Mouse (Mus musculus) forebrain, embryonic 11.5 days (tissue): ENCODE results near the gene A630095N17Rik. TPM values are rescaled to one million over a fixed set of nuclear protein-coding genes. Genes with fewer than 3 reads are reported as not detected.
A peak's percentile ranks its signal among the peaks of the same experiment; 100 is the strongest.

Experiments used
- ATAC-seq: fragments of 200-750 bp; cut with Nextera tagmentation; replicated peaks from 2 replicates; pipeline ENCODE4 v1.8.0; 2017; ENCODE audit warnings: moderate TSS enrichment; ENCODE audit not compliant: low FRiP score
- DNase-seq: peaks from one replicate; pipeline ENCODE4 v3.0.0-alpha.2; 2017; ENCODE audit warnings: low spot score
- H3K27ac ChIP-seq: fragments of 300-500 bp; sonication (generic); 2 replicates; pipeline ENCODE4 v1.5.1; 2014; ENCODE audit warnings: low read depth, low read length
- H3K27me3 ChIP-seq: fragments of 300-500 bp; sonication (generic); 2 replicates; pipeline ENCODE4 v1.6.1; 2014; ENCODE audit warnings: mild to moderate bottlenecking, low read length, mixed read lengths; ENCODE audit not compliant: control insufficient read depth, insufficient read depth
- H3K36me3 ChIP-seq: fragments of 300-500 bp; sonication (generic); 2 replicates; pipeline ENCODE4 v1.6.1; 2014; ENCODE audit warnings: mild to moderate bottlenecking, low read length, moderate library complexity, mixed read lengths; ENCODE audit not compliant: control insufficient read depth, insufficient read depth
- H3K4me1 ChIP-seq: fragments of 300-500 bp; sonication (generic); replicated peaks from 2 replicates; pipeline ENCODE4 v1.6.1; 2014; ENCODE audit warnings: low read length, mixed read lengths; ENCODE audit not compliant: control insufficient read depth, insufficient read depth
- H3K4me2 ChIP-seq: fragments of 300-500 bp; sonication (generic); 2 replicates; pipeline ENCODE4 v1.6.1; 2014; ENCODE audit warnings: low read depth, mild to moderate bottlenecking, low read length, moderate library complexity, mixed read lengths; ENCODE audit not compliant: severe bottlenecking
- H3K4me3 ChIP-seq: fragments of 300-500 bp; sonication (generic); 2 replicates; pipeline ENCODE4 v1.5.1; 2014; ENCODE audit warnings: low read depth, low read length
- H3K9ac ChIP-seq: fragments of 300-500 bp; sonication (generic); 2 replicates; pipeline ENCODE4 v1.6.1; 2014; ENCODE audit warnings: low read length
- H3K9me3 ChIP-seq: fragments of 300-500 bp; sonication (generic); 2 replicates; pipeline ENCODE4 v1.6.1; 2016; ENCODE audit warnings: low read length, mixed read lengths; ENCODE audit not compliant: control insufficient read depth
- WGBS: fragments of 180-500 bp; shearing (Covaris S2); extraction: QIAGEN DNeasy Blood & Tissue Kit; methylation state at CpG from one replicate; pipeline ENCODE4 v1.1.7; 2014; 5-methylcytosine and 5-hydroxymethylcytosine counted together
- microRNA-seq: library from miRNA; unstranded; fragments of <30 nt; microRNA quantifications from one replicate; pipeline ENCODE4, GENCODE M21; 2016; ENCODE audit not compliant: insufficient number of aligned reads
- polyA plus RNA-seq: library from polyadenylated mRNA; unstranded; fragments of >200 nt; fragmentation: Nextera tagmentation; extraction: Ambion mirVana; gene quantifications from 2 replicates; pipeline ENCODE4 v1.2.1, GENCODE M21; 2014

Gene A630095N17Rik
- polyA plus RNA-seq, 1 experiment from 2014 or later: not detected

DNA sequence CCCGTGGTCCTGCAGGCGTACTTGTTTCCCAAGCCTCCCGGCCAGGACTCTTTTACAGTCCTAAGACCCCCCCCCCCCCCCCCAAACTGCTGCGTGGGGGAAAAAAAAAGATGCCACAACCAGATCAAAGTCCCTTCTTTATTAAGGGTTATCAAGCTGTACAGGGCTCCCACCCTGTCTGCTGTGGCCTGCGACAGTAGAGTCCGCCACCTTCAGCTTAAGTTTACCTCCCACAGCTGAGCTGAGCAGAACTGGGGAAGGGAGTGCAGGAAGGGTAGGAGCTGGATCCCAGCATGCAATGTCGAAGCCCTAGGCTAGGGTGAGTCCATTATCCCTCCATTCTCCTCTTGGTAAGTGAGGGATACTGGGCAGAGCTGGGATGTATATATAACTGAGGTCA is 51.2 kb downstream of the A630095N17Rik start:
- H3K9me3 ChIP-seq: no peaks in the 10 kb centered on the region
- ATAC-seq (no peak), DNase-seq (no peak)
- peak overlapping the region; percentile 56; the same call in 1 of the 2 replicates for H3K4me3 ChIP-seq
- peak overlapping the region; percentile 98 for H3K4me2 ChIP-seq
- H3K27ac ChIP-seq: no peak overlapping the region
- 35% methylated on average over 7 of the region's 7 CpGs for WGBS
- peak overlapping the region; percentile 12; the same call in 1 of the 2 replicates for H3K9ac ChIP-seq
- H3K27me3 ChIP-seq: no peaks in the 10 kb centered on the region
- H3K36me3 ChIP-seq: no peaks in the 10 kb centered on the region; the same call in 1 of the 2 replicates
- peaks cover 8% of the 10 kb centered on the region; the same call in 1 of the 2 replicates for H3K4me1 ChIP-seq

DNA sequence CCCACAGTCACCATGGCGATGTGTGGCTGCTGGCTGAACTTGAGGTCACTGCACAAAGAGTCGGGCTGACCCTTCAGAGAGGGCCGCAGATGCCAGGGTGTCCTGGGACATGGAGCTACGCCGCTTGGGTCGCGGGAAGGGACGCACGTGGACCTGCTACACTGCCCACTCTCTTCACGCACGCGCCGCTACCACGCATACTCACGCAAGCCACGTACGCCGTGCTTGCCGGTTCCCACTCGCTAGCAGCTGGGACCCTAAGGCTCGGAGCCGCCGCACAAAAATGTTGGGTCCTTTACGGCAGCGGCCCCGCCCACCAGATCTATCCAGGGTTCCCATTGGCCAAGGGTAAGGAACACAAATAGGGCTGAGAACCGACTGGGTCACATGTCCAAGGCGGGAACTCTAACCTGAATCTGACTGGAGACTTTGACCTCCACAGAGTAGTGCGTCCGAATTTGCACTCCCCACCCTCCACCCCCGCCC is 51.8 kb downstream of the A630095N17Rik start, which contains the start of gene Abcb6:
Gene Abcb6, minus strand, starts transcription at position 288 of the 486 bp plus-strand sequence.
- no peaks in the 10 kb centered on the region for H3K9me3 ChIP-seq
- no peaks in the 10 kb centered on the region; the same call in 1 of the 2 replicates for H3K36me3 ChIP-seq
- peaks cover 8% of the 10 kb centered on the region; the same call in 1 of the 2 replicates for H3K4me1 ChIP-seq

DNA sequence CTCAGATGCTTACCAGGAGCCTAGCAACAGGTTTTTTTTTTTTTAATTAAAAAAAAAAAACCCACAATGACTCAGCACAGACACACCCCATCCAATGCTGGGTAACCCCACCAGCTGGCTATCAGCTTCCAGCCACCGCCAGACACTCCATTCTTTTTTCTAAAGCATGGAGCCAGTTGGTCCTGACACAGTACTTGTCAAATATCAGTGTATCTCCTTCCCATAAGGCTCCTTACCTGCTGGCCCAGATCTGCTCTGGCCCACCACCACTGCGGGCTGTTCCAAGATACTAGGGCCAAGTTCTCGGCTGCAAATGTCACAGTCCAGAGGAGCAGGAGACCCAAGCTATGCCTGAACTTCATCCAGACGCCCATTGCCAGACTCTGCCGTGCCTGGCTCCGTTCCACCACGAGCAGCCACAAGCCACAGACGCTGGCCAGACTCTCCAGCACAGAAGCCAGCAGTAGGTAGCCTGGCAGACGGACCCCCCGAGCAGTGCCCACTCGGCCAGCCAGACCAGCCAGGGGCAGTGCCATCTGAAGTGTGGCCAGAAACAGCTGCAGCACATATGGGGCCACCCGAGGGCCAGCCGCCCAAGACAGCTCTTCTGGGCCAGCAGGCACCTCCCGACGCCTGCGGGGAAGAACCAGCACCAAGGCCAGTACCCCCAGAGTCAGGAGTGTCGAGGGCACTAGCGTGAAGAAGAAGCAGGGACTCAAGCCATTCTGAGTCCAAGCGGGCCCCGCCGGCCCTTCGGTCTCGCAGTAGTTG is 52.4 kb downstream of the A630095N17Rik start:
- DNase-seq (no peak), ATAC-seq (no peak; the same call in none of the 2 replicates)
- peak overlapping the region; percentile 56 for H3K4me3 ChIP-seq
- H3K9ac ChIP-seq: peak overlapping the region; percentile 68
- peaks cover 8% of the 10 kb centered on the region; the same call in 1 of the 2 replicates for H3K4me1 ChIP-seq
- H3K27ac ChIP-seq: peak overlapping the region; percentile 12; the same call in 1 of the 2 replicates
- H3K36me3 ChIP-seq: no peaks in the 10 kb centered on the region; the same call in 1 of the 2 replicates
- 14% methylated on average over 23 of the region's 23 CpGs for WGBS
- H3K4me2 ChIP-seq: peak overlapping the region; percentile 98
- H3K27me3 ChIP-seq: no peaks in the 10 kb centered on the region
- no peaks in the 10 kb centered on the region for H3K9me3 ChIP-seq

More for the DNA sequence above, 51.8 kb downstream of the A630095N17Rik start, which contains the start of gene Abcb6:
- Histone ChIP-seq H3K4me3 (peak within 1 kb of the TSS; percentile 56), H3K27me3 (no peaks in the 10 kb centered on the region), H3K9ac (peak within 1 kb of the TSS; percentile 68), H3K4me2 (peak within 1 kb of the TSS; percentile 98), H3K27ac (peak within 1 kb of the TSS; percentile 12; the same call in 1 of the 2 replicates)
- ATAC-seq: peak; percentile 92
- WGBS: under 1% methylated on average over 31 of the region's 31 CpGs
- peak; percentile 92 for DNase-seq

Small RNA genes lying within 50 kb of the gene (microRNA-seq; reads per million reads assigned to microRNA genes)
- not detected for gene Gm27943

Other genes starting within 250 kb of the A630095N17Rik start
- gene Nhej1, start 106.9 kb downstream of the A630095N17Rik start, polyA plus RNA-seq: 9.1 and 12.7 TPM in 2 replicates
- gene Slc23a3, start 98.2 kb downstream of the A630095N17Rik start, polyA plus RNA-seq: 0.15 TPM in 1 of 2 replicates, not detected in the other
- gene Cnppd1, start 89.4 kb downstream of the A630095N17Rik start, polyA plus RNA-seq: 48.4 and 49.1 TPM in 2 replicates
- gene Retreg2, start 89.3 kb downstream of the A630095N17Rik start, polyA plus RNA-seq: 58.9 and 65.6 TPM in 2 replicates
- gene Zfand2b, start 63.5 kb downstream of the A630095N17Rik start, polyA plus RNA-seq: 27.9 and 31.7 TPM in 2 replicates
- 27.4 and 30.2 TPM in 2 replicates for gene Abcb6, start 51.7 kb downstream of the A630095N17Rik start, polyA plus RNA-seq
- 18.9 and 19.0 TPM in 2 replicates for gene Ankzf1, start 40.0 kb downstream of the A630095N17Rik start, polyA plus RNA-seq
- 19.6 and 23.5 TPM in 2 replicates for gene Atg9a, start 39.9 kb downstream of the A630095N17Rik start, polyA plus RNA-seq
- 18.5 and 20.9 TPM in 2 replicates for gene Glb1l, start 21.3 kb downstream of the A630095N17Rik start, polyA plus RNA-seq
- 111 and 127 TPM in 2 replicates for gene Stk16, start 21.3 kb downstream of the A630095N17Rik start, polyA plus RNA-seq
- 11.4 and 12.9 TPM in 2 replicates for gene Tuba4a, start 12.2 kb downstream of the A630095N17Rik start, polyA plus RNA-seq
- gene Dnajb2, start 4.3 kb upstream of the A630095N17Rik start, polyA plus RNA-seq: 22.2 and 22.6 TPM in 2 replicates
- gene Ptprn, start 32.4 kb upstream of the A630095N17Rik start, polyA plus RNA-seq: 3.7 and 4.3 TPM in 2 replicates
- gene Resp18, start 46.3 kb upstream of the A630095N17Rik start, polyA plus RNA-seq: 14.9 and 15.8 TPM in 2 replicates
- 125 and 129 TPM in 2 replicates for gene Dnpep, start 85.9 kb upstream of the A630095N17Rik start, polyA plus RNA-seq
- gene Des, start 128.2 kb upstream of the A630095N17Rik start, polyA plus RNA-seq: 0.86 and 1.5 TPM in 2 replicates
- 14.1 and 16.0 TPM in 2 replicates for gene Speg, start 143.2 kb upstream of the A630095N17Rik start, polyA plus RNA-seq
- gene Gmppa, start 203.8 kb upstream of the A630095N17Rik start, polyA plus RNA-seq: 46.3 and 47.2 TPM in 2 replicates
- 0.61 TPM in 2 replicates for gene Asic4, start 218.3 kb upstream of the A630095N17Rik start, polyA plus RNA-seq
- 21.3 and 23.3 TPM in 2 replicates for gene Chpf, start 247.2 kb upstream of the A630095N17Rik start, polyA plus RNA-seq
- gene Tmem198, start 247.4 kb upstream of the A630095N17Rik start, polyA plus RNA-seq: 8.9 and 9.4 TPM in 2 replicates